Mouse (Mus musculus) liver, adult 2 months (tissue): ENCODE data around the gene Rab3c.

ENCODE experiments used
- CTCF ChIP-seq: fragments of 200-500 bp; IDR thresholded peaks from 2 replicates; pipeline ENCODE4 v1.5.1; 2011; ENCODE audit warnings: low read depth, low read length, control low read depth
- POLR2A ChIP-seq: fragments of 200-500 bp; IDR thresholded peaks from 2 replicates; pipeline ENCODE4 v1.6.1; 2011; ENCODE audit warnings: low read length, control low read depth; ENCODE audit not compliant: insufficient read depth; ENCODE audit errors: extremely low read depth

DNA sequence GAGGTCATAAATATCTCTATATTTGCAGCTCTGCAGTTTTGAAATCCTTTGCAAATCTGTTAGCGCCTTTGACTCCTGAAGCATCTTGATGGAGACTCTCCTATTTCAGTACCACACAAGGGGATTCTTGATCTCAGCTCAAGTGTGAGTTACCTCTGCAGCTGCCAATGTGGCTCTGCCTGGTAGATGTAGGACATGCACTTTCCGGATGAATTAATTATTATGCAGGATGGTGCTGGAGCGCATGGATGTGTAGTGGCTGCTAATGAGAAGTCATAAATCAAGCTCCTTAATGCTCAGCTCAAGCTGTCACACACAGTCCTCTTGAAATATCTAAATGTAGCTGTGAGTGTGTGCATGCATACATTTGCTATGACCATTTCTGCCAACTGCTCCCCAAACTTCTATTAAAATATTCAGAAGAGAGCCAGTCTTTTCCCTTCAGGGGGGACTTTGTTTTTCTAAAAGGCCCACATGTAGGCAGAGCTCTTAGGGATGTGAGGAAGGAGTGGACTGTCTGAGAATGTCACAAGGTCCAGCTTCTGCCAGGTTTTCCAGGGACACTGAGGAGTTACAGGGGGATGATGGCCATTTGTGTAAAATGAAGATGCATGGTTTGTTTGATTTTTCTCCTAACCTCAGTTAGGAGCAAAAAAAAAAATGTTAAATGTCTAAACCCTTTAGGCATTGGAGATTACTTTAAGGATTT is 114.0 kb downstream of the Rab3c start:
- no peak for TF ChIP-seq CTCF
- no peak for TF ChIP-seq POLR2A
